Mouse (Mus musculus): Measurements from ENCODE around the gene Frmpd4. TPM values are rescaled to one million over a fixed set of nuclear protein-coding genes. Genes with fewer than 3 reads are reported as not detected.

The Frmpd4 gene
- under 1 TPM; 0.12 to 0.49 TPM for total RNA-seq (2021)
- long read RNA-seq, experiment 1, partial matches to known transcripts: 0 of 1 reads
- long read RNA-seq, experiment 1, other reads (novel, unspliced or antisense): 1 of 1 reads
- long read RNA-seq, experiment 2: 0 reads

- DNase-seq (ENCODE audit: low spot score in 2 of 2): no peak
Observed at GRCm38 (mm10) chrX:168577131-168577530, at the start of gene Frmpd4. Gene Frmpd4, minus strand, starts transcription at chrX:168577231.

DNA sequence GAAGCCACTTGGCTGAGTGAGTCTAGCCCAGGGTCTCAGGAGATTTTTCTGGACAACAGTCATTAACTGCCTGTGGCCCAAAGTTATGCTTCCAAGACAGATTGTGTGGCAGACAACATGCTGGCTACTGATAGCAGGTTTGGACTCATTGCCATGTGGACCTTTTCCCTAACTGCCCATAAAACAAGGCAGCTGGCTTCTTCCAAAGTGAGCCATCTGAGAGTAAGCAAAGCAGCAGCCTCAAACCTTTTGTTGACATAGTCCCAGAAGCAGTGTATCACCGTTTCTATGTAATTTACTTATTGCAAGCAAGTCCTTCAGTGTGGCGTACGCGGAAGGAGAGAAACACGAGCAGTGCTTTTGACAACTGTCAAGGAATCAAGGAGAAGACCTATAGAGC, 18.2 kb upstream of the Frmpd4 start:
- DNase-seq (ENCODE audit: low spot score in 2 of 2): no peak

GRCm38 (mm10) chrX:168584303-168584702, 7.3 kb upstream of the Frmpd4 start:
- DNase-seq (ENCODE audit: low spot score in 2 of 2): no peak

DNA sequence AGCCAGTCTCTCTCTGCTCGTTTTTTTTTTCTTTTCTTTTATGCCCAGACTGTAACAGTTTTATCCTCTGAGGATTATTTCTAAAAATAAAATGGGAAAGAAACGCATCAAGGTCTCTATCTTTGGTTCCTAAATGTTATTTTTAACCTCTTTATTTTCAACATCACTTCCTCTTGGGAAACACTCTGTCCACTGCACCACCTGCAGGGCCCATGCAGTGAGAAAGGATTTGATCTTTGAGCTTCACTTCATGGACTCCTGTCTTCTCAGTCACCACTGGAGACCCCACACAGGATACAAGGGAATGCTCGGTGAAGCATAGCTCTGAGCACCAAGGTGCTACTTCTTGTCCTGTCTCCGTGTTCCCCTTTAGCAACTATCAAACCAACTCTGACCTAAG, 5.2 kb downstream of the Frmpd4 start:
- no peak for DNase-seq (ENCODE audit: low spot score in 2 of 2)

- DNase-seq (ENCODE audit: low spot score in 2 of 2): no peak
Observed at GRCm38 (mm10) chrX:168569231-168569630, 7.8 kb downstream of the Frmpd4 start.

- no peak for DNase-seq (ENCODE audit: low spot score in 2 of 2)
Observed at GRCm38 (mm10) chrX:168505254-168505653, 71.8 kb downstream of the Frmpd4 start.

GRCm38 (mm10) chrX:168455233-168455632, 121.8 kb downstream of the Frmpd4 start:
- DNase-seq (ENCODE audit: low spot score in 2 of 2): no peak

GRCm38 (mm10) chrX:168431206-168431605, 145.8 kb downstream of the Frmpd4 start:
- peak in 1 of 2 experiments; percentile 34 for DNase-seq (ENCODE audit: low spot score in 2 of 2)

GRCm38 (mm10) chrX:168429814-168430213, 147.2 kb downstream of the Frmpd4 start:
- DNase-seq (ENCODE audit: low spot score in 2 of 2): peak in 1 of 2 experiments; percentile 11

- DNase-seq (ENCODE audit: low spot score in 2 of 2): no peak
Observed at GRCm38 (mm10) chrX:168415403-168415802, 161.6 kb downstream of the Frmpd4 start.

- no peak for DNase-seq (ENCODE audit: low spot score in 2 of 2)
Observed at GRCm38 (mm10) chrX:168403512-168403911, 173.5 kb downstream of the Frmpd4 start.

- no peak for DNase-seq (ENCODE audit: low spot score in 2 of 2)
Observed at GRCm38 (mm10) chrX:168350431-168350830, 226.6 kb downstream of the Frmpd4 start.

GRCm38 (mm10) chrX:168349320-168350225, 227.5 kb downstream of the Frmpd4 start:
- no peak for DNase-seq (ENCODE audit: low spot score in 2 of 2)

- no peak for DNase-seq (ENCODE audit: low spot score in 2 of 2)
Observed at GRCm38 (mm10) chrX:168338212-168338611, 238.8 kb downstream of the Frmpd4 start.

GRCm38 (mm10) chrX:168325161-168325560, 251.9 kb downstream of the Frmpd4 start:
- DNase-seq (ENCODE audit: low spot score in 2 of 2): no peak

DNA sequence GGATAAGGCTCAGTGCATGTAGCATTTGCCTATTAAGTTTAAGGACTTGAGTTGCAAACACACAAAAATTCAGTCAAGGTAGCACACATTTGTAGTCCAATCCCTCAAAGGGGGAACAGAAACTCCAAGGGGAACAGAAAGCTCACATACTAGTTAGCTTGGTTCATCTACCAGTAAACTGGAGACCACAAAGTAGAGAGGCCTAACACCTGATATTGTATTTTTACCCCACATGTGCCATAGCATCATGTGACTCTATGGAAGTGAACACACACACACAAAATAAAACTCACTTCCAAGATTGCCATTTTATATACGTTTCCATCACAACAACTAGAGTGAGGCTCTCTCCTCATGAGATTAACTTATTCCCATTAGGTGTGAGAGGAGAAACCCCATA, 264.9 kb downstream of the Frmpd4 start:
- DNase-seq (ENCODE audit: low spot score in 2 of 2): no peak

- no peak for DNase-seq (ENCODE audit: low spot score in 2 of 2)
Observed at GRCm38 (mm10) chrX:168310143-168310542, 266.9 kb downstream of the Frmpd4 start.

GRCm38 (mm10) chrX:168292506-168292905, 284.5 kb downstream of the Frmpd4 start:
- DNase-seq (ENCODE audit: low spot score in 2 of 2): no peak

GRCm38 (mm10) chrX:168207034-168207433, 370.0 kb downstream of the Frmpd4 start:
- no peak for DNase-seq (ENCODE audit: low spot score in 2 of 2)

GRCm38 (mm10) chrX:168191944-168192343, 385.1 kb downstream of the Frmpd4 start:
- DNase-seq (ENCODE audit: low spot score in 2 of 2): no peak

GRCm38 (mm10) chrX:168189563-168189962, 387.5 kb downstream of the Frmpd4 start:
- no peak for DNase-seq (ENCODE audit: low spot score in 2 of 2)

DNA sequence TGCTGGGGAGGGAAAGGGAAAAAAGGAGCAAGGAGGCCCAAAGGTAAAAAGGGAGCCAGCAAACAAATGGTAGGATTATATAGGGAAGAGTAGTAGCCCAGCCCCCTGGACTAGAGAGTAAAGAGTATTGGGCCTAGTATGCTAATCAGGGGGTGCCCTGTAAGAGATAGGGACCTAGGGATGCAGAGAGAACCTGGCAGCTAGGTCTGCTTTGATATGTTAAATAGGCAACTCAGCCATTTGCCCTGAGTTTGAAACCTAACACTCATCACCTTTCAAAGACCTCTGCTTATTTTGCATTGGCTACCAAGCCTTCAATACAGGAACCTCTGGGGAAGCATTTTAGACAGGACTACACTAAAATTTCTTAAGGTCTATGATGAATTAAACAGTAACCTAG, 414.0 kb downstream of the Frmpd4 start:
- no peak for DNase-seq (ENCODE audit: low spot score in 2 of 2)

GRCm38 (mm10) chrX:168158866-168159265, 418.2 kb downstream of the Frmpd4 start:
- no peak for DNase-seq (ENCODE audit: low spot score in 2 of 2)
